Mouse (Mus musculus) thymus, postnatal 14 days (tissue): ENCODE measurements around the gene Cdhr3.

Experiments used
- DNase-seq: peaks from one replicate; pipeline ENCODE4 v3.0.0; 2021

Gene Cdhr3

GRCm38 (mm10) chr12:33092775-33093174 lies at the start of gene Cdhr3:
TSS of gene Cdhr3 (minus strand) at chr12:33092875.
- DNase-seq: no peak

GRCm38 (mm10) chr12:33139083-33139482 lies 46.4 kb upstream of the Cdhr3 start:
- no peak for DNase-seq

- no peak for DNase-seq
Measured at GRCm38 (mm10) chr12:33137857-33138256, 45.2 kb upstream of the Cdhr3 start.

GRCm38 (mm10) chr12:33131796-33132195 lies 39.1 kb upstream of the Cdhr3 start:
- DNase-seq: no peak

GRCm38 (mm10) chr12:33130401-33130800 lies 37.7 kb upstream of the Cdhr3 start:
- no peak for DNase-seq

- DNase-seq: no peak
Measured at GRCm38 (mm10) chr12:33129410-33129809, 36.7 kb upstream of the Cdhr3 start.

- DNase-seq: no peak
Measured at GRCm38 (mm10) chr12:33128702-33129101, 36.0 kb upstream of the Cdhr3 start.

- DNase-seq: no peak
Measured at GRCm38 (mm10) chr12:33128121-33128520, 35.4 kb upstream of the Cdhr3 start.

- no peak for DNase-seq
Measured at GRCm38 (mm10) chr12:33126243-33126642, 33.6 kb upstream of the Cdhr3 start.

GRCm38 (mm10) chr12:33125594-33126227 lies 33.0 kb upstream of the Cdhr3 start:
- DNase-seq: no peak

GRCm38 (mm10) chr12:33118624-33119301 lies 26.1 kb upstream of the Cdhr3 start:
- peak; percentile 52 for DNase-seq

- no peak for DNase-seq
Measured at GRCm38 (mm10) chr12:33110894-33111471, 18.3 kb upstream of the Cdhr3 start.

- peak; percentile 18 for DNase-seq
Measured at GRCm38 (mm10) chr12:33109531-33109930, 16.9 kb upstream of the Cdhr3 start.

- DNase-seq: no peak
Measured at GRCm38 (mm10) chr12:33106438-33107167, 13.9 kb upstream of the Cdhr3 start.

GRCm38 (mm10) chr12:33105724-33106123 lies 13.0 kb upstream of the Cdhr3 start:
- no peak for DNase-seq

GRCm38 (mm10) chr12:33102342-33103115 lies 9.9 kb upstream of the Cdhr3 start:
- no peak for DNase-seq

GRCm38 (mm10) chr12:33101627-33102026 lies 9.0 kb upstream of the Cdhr3 start:
- DNase-seq: no peak

GRCm38 (mm10) chr12:33096017-33096416 lies 3.3 kb upstream of the Cdhr3 start:
- no peak for DNase-seq

GRCm38 (mm10) chr12:33092196-33092595 lies 479 bp downstream of the Cdhr3 start:
- no peak for DNase-seq

GRCm38 (mm10) chr12:33086151-33086550 lies 6.5 kb downstream of the Cdhr3 start:
- no peak for DNase-seq

- DNase-seq: no peak
Measured at GRCm38 (mm10) chr12:33084683-33085082, 8.0 kb downstream of the Cdhr3 start.

- no peak for DNase-seq
Measured at GRCm38 (mm10) chr12:33083362-33083761, 9.3 kb downstream of the Cdhr3 start.

- no peak for DNase-seq
Measured at GRCm38 (mm10) chr12:33076309-33076708, 16.4 kb downstream of the Cdhr3 start.
